Mouse (Mus musculus) testis, adult 2 months (tissue): ENCODE measurements around the gene Ccdc124.

Source experiments
- CTCF ChIP-seq: fragments of 200-500 bp; IDR thresholded peaks from 2 replicates; pipeline ENCODE4 v1.5.1; 2012; ENCODE audit warnings: low read depth, mild to moderate bottlenecking, inconsistent platforms, low read length, moderate library complexity; ENCODE audit not compliant: control insufficient read depth, insufficient read depth, insufficient replicate concordance
- POLR2A ChIP-seq: fragments of 200-500 bp; IDR thresholded peaks from 2 replicates; pipeline ENCODE4 v1.6.1; 2012; ENCODE audit warnings: low read depth, mild to moderate bottlenecking, inconsistent platforms, low read length, moderate library complexity; ENCODE audit not compliant: control insufficient read depth

- no peak for TF ChIP-seq CTCF
- no peak for TF ChIP-seq POLR2A
Observed at GRCm38 (mm10) chr8:70891356-70891755, 17.6 kb upstream of the Ccdc124 start.
